Mouse (Mus musculus): Measurements from ENCODE around the gene Lsm11. TPM values are rescaled to one million over a fixed set of nuclear protein-coding genes. Genes with fewer than 3 reads are reported as not detected.
"Not testable (repeated sequence)": the region's sequence is repeated elsewhere in the genome, so short reads cannot be mapped to it uniquely, and the experiment has no call there.

Lsm11 gene
- polyA plus RNA-seq, 1 experiment from 2014 or later, result 0.96 TPM

- Histone ChIP-seq H3K27ac (no peak overlapping the region), H3K4me3 (ENCODE audit: inconsistent target) (no peak overlapping the region), H3K36me3 (ENCODE audit: inconsistent target) (peaks cover 39% of the 10 kb centered on the region), H3K79me2 (ENCODE audit: inconsistent target) (peaks cover 78% of the 10 kb centered on the region)
- WGBS (ENCODE audit: missing documents), result 83% methylated on average over 8 of the region's 8 CpGs
These were observed 61.3 kb downstream of the Lsm11 start for GRCm38 (mm10) chr11:45883270-45883931.

GRCm38 (mm10) chr11:45881683-45882068 lies 63.1 kb downstream of the Lsm11 start:
- Histone ChIP-seq H3K79me2 (ENCODE audit: inconsistent target) (peaks cover 96% of the 10 kb centered on the region), H3K4me3 (ENCODE audit: inconsistent target) (no peak overlapping the region), H3K27ac (no peak overlapping the region), H3K36me3 (ENCODE audit: inconsistent target) (peaks cover 22% of the 10 kb centered on the region)
- WGBS (ENCODE audit: missing documents), result 33% methylated on average over 5 of the region's 5 CpGs

GRCm38 (mm10) chr11:45881026-45881682 lies 63.6 kb downstream of the Lsm11 start:
- WGBS (ENCODE audit: missing documents), result 80% methylated on average over 6 of the region's 6 CpGs
- Histone ChIP-seq H3K36me3 (ENCODE audit: inconsistent target) (peaks cover 17% of the 10 kb centered on the region), H3K27ac (no peak overlapping the region), H3K4me3 (ENCODE audit: inconsistent target) (no peak overlapping the region), H3K79me2 (ENCODE audit: inconsistent target) (peaks cover 100% of the 10 kb centered on the region)

GRCm38 (mm10) chr11:45879366-45879765 lies 65.4 kb downstream of the Lsm11 start:
- not testable (repeated sequence) for H3K27ac ChIP-seq; H3K36me3 ChIP-seq (ENCODE audit: inconsistent target); H3K4me3 ChIP-seq (ENCODE audit: inconsistent target)
- H3K79me2 ChIP-seq (ENCODE audit: inconsistent target), result peaks cover 100% of the 10 kb centered on the region
- 90% methylated on average over 4 of the region's 4 CpGs for WGBS (ENCODE audit: missing documents)

Other genes with a start within 250 kb of the Lsm11 start
- 61.0 to 76.9 TPM (median 76.8 TPM) in 3 replicates for gene Clint1, start 92.9 kb downstream of the Lsm11 start, polyA plus RNA-seq (2018)
- 5.2 to 18.2 TPM (median 7.7 TPM) in 3 replicates for gene Thg1l, start 10.6 kb upstream of the Lsm11 start, polyA plus RNA-seq (2018)
- not detected in 3 replicates for gene Sox30, start 35.4 kb upstream of the Lsm11 start, polyA plus RNA-seq (2018)
- gene Gm12166, start 107.4 kb upstream of the Lsm11 start, polyA plus RNA-seq (2018), result 2.0 to 9.0 TPM (median 8.5 TPM) in 3 replicates
- 4.7 to 18.1 TPM (median 13.4 TPM) in 3 replicates for gene Adam19, start 111.1 kb upstream of the Lsm11 start, polyA plus RNA-seq (2018)
- gene Nipal4, start 221.6 kb upstream of the Lsm11 start, polyA plus RNA-seq (2018), result not detected in 3 replicates